Mouse (Mus musculus): ENCODE data around the gene B3gnt8. TPM values are rescaled to one million over a fixed set of nuclear protein-coding genes. Genes with fewer than 3 reads are reported as not detected.

Gene B3gnt8
- polyA plus RNA-seq, 1 experiment from 2014 or later: 5.9 TPM

DNA sequence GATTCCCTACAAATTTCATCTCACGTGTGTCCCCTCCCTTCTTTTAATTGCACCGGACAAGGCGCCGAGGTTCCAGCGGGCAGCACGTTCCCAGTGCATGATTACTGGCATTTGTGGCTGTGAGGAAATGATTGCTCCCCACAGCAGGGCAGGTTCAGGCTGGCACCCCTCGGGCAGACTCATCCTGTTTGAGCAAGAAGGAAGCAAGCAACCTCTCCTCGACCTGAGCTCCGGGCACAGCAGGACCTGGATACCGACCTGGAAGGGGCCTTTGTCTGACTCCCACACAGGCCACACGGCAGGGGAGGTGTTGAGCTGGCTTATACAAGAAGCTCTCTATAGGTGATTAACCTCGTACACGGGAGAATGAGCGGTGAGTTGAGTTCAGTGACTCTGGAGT is 18.6 kb downstream of the B3gnt8 start:
- no peaks in the 10 kb centered on the region for H3K4me1 ChIP-seq
- no peaks in the 10 kb centered on the region for H3K9me3 ChIP-seq
- WGBS: 53% methylated on average over 14 of the region's 14 CpGs
- H3K4me3 ChIP-seq: no peak overlapping the region
- H3K27me3 ChIP-seq: no peaks in the 10 kb centered on the region
- H3K9ac ChIP-seq: no peak overlapping the region
- H3K36me3 ChIP-seq: peaks cover 19% of the 10 kb centered on the region
- no peak for ATAC-seq (ENCODE audit: insufficient number of reproducible peaks, insufficient read depth, low FRiP score, low TSS enrichment, low read depth)
- H3K27ac ChIP-seq: no peak overlapping the region
- H3K4me2 ChIP-seq: no peak overlapping the region

DNA sequence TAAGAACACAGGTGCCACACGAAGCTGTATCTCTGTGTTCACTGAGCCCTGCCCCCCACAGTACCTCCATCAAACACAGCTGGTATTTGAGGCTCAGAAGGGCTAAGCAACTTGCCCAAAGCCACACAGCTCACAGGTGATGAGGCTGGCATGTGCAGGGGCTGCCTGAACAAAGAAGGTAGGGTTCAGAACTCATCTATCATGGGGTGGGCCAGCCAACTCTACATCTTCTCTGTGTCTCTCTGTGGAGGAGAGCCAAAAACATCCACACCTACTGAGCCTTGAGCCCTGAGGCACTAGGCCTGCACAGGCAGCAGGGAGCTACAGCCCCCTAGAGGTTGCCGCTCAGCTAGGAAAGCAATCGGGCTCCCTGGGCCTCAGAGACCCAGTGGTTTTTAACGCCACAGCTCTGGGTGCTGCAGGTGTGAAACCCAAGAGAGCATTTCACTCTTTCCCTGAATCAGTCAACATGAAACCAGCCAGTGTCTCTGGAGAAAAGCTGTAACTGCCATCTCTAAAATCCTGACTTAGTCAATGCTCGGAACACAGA is 21.2 kb downstream of the B3gnt8 start:
- no peak for ATAC-seq (ENCODE audit: insufficient number of reproducible peaks, insufficient read depth, low FRiP score, low TSS enrichment, low read depth)
- H3K4me2 ChIP-seq: no peak overlapping the region
- no peak overlapping the region for H3K27ac ChIP-seq
- H3K36me3 ChIP-seq: peaks cover 3% of the 10 kb centered on the region; the same call in 1 of the 2 replicates
- H3K27me3 ChIP-seq: no peaks in the 10 kb centered on the region
- H3K9ac ChIP-seq: no peak overlapping the region
- H3K4me1 ChIP-seq: no peaks in the 10 kb centered on the region
- 49% methylated on average over 5 of the region's 5 CpGs for WGBS
- no peak overlapping the region for H3K4me3 ChIP-seq
- no peaks in the 10 kb centered on the region for H3K9me3 ChIP-seq

DNA sequence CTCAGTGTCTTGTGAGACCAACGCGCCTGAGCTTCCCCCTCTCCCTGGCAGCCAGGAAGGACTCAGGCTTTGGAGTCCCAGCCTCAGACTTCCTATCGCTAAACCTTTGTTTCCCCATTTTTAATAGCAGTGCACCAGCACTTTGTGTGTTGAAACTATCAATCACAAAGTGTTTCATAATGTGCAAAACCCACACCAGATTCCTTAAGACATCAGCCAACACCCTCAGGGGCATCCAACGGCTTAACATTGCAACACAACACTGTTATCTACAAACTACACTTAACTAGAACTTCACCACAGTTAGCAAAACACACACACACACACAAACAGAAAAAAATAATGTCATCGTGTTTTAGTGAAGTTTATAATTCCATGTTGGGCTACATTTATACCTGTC is 23.4 kb downstream of the B3gnt8 start:
- no peak overlapping the region for H3K27ac ChIP-seq
- H3K4me1 ChIP-seq: no peaks in the 10 kb centered on the region
- H3K9me3 ChIP-seq: no peaks in the 10 kb centered on the region
- H3K9ac ChIP-seq: no peak overlapping the region
- peaks cover 3% of the 10 kb centered on the region; the same call in 1 of the 2 replicates for H3K36me3 ChIP-seq
- no peak for ATAC-seq (ENCODE audit: insufficient number of reproducible peaks, insufficient read depth, low FRiP score, low TSS enrichment, low read depth)
- H3K4me2 ChIP-seq: no peak overlapping the region
- H3K27me3 ChIP-seq: no peaks in the 10 kb centered on the region
- 68% methylated on average over 5 of the region's 5 CpGs for WGBS
- no peak overlapping the region for H3K4me3 ChIP-seq

DNA sequence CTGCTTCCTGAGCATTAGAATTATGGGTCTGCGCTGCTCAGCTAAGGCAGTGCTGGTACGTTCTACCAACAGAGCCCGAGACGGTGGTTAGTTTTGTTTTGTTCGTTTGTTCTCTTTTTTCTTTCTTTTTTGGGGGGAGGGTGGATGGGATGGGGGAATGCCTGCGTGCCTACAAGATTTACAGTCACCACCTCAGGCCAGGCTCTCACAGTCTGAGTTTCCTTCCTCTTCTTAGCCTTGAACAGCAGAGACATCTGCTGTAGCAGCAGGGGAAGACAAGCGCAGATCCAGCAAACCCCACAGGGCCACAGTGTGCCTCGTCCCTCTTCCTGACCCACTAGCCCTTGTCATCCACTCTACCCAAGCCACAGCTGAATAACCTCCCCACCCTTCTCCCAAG is 24.8 kb downstream of the B3gnt8 start:
- ATAC-seq (ENCODE audit: insufficient number of reproducible peaks, insufficient read depth, low FRiP score, low TSS enrichment, low read depth): no peak
- no peak overlapping the region for H3K4me2 ChIP-seq
- H3K36me3 ChIP-seq: no peaks in the 10 kb centered on the region; the same call in 1 of the 2 replicates
- no peak overlapping the region for H3K27ac ChIP-seq
- no peaks in the 10 kb centered on the region for H3K4me1 ChIP-seq
- no peak overlapping the region for H3K4me3 ChIP-seq
- WGBS: 89% methylated on average over 8 of the region's 8 CpGs
- no peaks in the 10 kb centered on the region for H3K9me3 ChIP-seq
- H3K27me3 ChIP-seq: no peaks in the 10 kb centered on the region
- H3K9ac ChIP-seq: no peak overlapping the region

DNA sequence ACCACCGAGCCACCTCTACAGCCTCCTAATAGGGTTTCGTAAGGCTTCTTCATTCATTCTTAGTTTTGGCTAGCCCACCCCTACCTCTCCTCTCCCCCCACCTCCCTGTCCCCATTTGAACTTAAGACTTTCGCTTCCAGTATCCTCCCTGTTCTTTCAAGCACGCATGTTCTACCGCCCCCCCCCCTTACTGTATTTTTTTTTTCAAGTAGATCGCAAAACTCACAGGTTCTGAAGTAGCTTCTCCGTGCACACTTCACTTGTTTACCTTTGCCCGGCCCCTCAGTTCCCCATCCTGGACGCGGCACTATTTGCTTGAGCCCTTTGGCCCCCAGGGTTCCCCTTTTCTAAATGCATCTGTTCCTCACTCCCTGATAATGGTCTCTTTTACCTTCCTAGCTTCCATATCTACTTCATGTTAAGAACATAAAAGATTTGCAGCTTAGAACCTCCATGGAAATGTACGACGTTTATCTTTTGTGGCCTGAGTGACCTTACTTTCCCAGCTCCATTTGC is 25.8 kb downstream of the B3gnt8 start:
- 92% methylated on average over 12 of the region's 12 CpGs for WGBS
- no peak overlapping the region for H3K27ac ChIP-seq
- no peak overlapping the region for H3K4me3 ChIP-seq
- H3K36me3 ChIP-seq: no peaks in the 10 kb centered on the region; the same call in 1 of the 2 replicates
- no peaks in the 10 kb centered on the region for H3K9me3 ChIP-seq
- H3K4me2 ChIP-seq: no peak overlapping the region
- H3K9ac ChIP-seq: no peak overlapping the region
- H3K4me1 ChIP-seq: peaks cover 4% of the 10 kb centered on the region
- ATAC-seq (ENCODE audit: insufficient number of reproducible peaks, insufficient read depth, low FRiP score, low TSS enrichment, low read depth): no peak
- no peaks in the 10 kb centered on the region for H3K27me3 ChIP-seq

DNA sequence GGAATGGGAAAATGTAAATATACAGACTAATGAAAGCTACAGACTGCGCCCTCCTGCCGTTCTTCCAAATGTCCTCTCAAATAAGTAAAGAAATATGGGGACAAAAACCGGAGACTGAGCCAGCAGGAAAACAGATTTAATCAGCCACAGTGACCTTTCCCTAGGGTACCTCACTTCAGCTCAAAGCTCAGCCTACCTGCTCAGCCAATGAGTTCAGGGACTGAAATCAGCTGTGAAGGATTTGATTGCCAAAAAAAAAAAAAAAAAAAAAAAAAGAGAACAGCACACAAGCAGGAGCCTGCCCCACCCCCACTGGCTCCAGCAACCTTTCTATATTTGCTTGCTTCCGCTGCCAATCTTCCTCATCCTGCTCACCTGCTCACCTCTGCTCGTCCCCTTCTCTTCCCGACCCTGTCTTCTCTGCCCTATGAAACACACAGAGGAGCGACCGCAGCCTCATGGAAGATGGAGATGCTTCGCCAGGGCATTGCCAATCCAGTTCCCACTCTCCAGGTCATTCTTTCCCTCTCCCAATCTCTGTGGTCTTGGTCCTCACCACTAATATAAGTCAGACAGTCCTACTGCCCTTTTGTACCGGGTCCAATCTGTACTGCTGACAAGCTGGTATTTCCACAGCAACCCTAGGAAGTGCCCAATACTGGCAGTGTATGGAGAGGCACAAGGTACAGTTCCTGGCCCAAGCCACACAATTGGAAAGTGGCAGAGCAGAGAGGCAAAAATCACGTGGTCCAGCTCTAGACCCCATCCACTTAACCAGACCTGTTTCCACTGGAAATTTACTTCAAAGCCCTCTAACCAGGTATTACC is 29.4 kb downstream of the B3gnt8 start:
- Histone ChIP-seq H3K27ac (no peak overlapping the region), H3K9me3 (no peaks in the 10 kb centered on the region), H3K4me3 (no peak overlapping the region), H3K9ac (no peak overlapping the region), H3K36me3 (no peaks in the 10 kb centered on the region; the same call in 1 of the 2 replicates), H3K4me1 (peaks cover 20% of the 10 kb centered on the region), H3K4me2 (no peak overlapping the region), H3K27me3 (no peaks in the 10 kb centered on the region)
- no peak for ATAC-seq (ENCODE audit: insufficient number of reproducible peaks, insufficient read depth, low FRiP score, low TSS enrichment, low read depth)
- WGBS: 73% methylated on average over 11 of the region's 11 CpGs

DNA sequence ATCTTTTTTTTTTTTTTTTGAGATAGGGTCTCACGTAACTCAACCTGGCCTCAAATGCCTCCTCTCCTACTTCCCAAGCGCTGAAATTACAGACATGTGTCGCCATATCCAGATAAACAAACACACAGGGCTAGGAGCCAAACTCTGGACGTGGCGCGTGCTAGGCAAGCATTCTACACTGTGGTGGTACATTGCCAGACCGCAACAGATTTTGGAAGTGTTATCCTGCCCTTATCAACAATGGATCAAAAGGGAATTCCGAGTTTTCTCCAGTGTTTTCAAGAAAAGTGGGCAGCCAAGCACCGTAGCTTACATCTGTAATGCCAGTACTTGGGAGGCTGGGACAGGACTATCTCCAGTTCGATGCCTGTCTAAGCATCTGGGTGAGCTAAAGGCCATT is 31.3 kb downstream of the B3gnt8 start:
- Histone ChIP-seq H3K4me3 (peak overlapping the region; percentile 71), H3K9me3 (no peaks in the 10 kb centered on the region), H3K4me1 (peaks cover 20% of the 10 kb centered on the region), H3K9ac (peak overlapping the region; percentile 80), H3K27ac (no peak overlapping the region), H3K36me3 (peaks cover 9% of the 10 kb centered on the region), H3K4me2 (peak overlapping the region; percentile 86), H3K27me3 (no peaks in the 10 kb centered on the region)
- WGBS: 35% methylated on average over 10 of the region's 10 CpGs
- no peak for ATAC-seq (ENCODE audit: insufficient number of reproducible peaks, insufficient read depth, low FRiP score, low TSS enrichment, low read depth)

DNA sequence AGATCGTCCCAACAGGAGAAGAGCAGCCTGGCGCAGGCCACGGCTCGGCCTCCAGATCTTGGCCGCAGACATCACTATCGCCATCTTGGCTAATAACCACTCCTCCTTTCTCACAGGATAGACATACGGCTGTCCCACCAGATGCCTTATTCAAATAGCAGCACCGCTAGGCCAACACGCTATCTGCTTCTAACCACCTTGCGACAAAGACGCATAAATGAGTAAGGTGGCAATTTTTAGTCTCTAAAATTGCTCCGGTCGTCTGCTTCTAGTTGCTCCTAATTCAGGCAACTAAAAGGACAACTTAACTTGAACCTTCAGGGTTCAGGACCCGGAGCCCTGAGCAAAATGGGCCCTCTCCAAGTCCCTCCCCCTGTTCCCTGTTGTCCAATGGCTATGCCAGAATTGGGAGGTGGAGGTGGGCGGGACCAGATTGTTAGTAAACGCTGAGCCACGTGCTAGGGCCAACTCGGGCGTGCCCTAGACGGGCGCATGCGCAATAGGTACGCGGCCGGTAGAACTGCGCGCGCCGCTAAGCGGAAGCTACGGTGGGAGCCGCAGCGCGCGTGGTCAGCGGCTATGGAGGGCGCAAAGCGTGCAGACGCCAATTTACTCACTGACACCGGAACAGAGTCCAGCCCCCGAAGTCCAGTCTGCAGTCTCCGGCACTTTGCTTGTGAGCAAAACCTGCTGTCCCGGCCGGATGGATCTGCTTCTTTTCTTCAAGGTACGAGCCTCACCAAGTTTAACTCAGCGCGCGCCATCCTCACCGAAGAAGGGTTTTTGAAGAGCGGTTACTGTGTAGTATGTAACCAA is 32.4 kb downstream of the B3gnt8 start, which contains the start of the genes Bckdha and Exosc5:
Gene Bckdha (minus strand): TSS at position 325 of the 816 bp plus-strand sequence.
Gene Exosc5 (plus strand): TSS at position 508 of the 816 bp plus-strand sequence.
- peaks cover 19% of the 10 kb centered on the region for H3K36me3 ChIP-seq
- peaks cover 20% of the 10 kb centered on the region for H3K4me1 ChIP-seq
- no peaks in the 10 kb centered on the region for H3K27me3 ChIP-seq
- under 1% methylated on average over 50 of the region's 50 CpGs for WGBS
- H3K27ac ChIP-seq: 0 out of 2 replicates have a peak within 1 kb of the TSS, but pooled peaks have one; percentile 11
- ATAC-seq (ENCODE audit: insufficient number of reproducible peaks, insufficient read depth, low FRiP score, low TSS enrichment, low read depth): peak; percentile 97
- H3K9ac ChIP-seq: peak within 1 kb of the TSS; percentile 80
- peak within 1 kb of the TSS; percentile 71 for H3K4me3 ChIP-seq
- no peaks in the 10 kb centered on the region for H3K9me3 ChIP-seq
- peak within 1 kb of the TSS; percentile 86 for H3K4me2 ChIP-seq

DNA sequence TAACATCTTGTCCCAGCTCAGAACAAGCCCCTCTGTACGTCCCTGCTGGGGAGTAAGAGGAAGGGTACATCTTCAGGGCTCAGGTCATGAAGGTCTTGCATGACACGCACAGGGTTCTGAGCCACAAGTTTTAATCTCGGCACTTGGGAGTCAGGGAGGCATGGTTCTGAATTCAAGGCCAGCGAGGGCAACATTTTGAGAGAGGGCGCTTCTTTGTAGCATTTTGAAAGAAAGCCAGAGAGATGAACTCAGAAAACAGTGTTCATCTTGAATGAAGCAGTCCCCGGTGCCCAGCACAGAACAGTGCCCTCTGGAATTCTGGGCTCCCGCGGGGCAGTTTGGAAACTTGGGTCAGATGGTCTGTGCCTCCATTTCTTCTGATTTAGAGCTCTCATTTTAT is 39.9 kb downstream of the B3gnt8 start:
- WGBS: 94% methylated on average over 8 of the region's 8 CpGs
- ATAC-seq (ENCODE audit: insufficient number of reproducible peaks, insufficient read depth, low FRiP score, low TSS enrichment, low read depth): no peak
- Histone ChIP-seq H3K4me1 (no peaks in the 10 kb centered on the region; the same call in 1 of the 2 replicates), H3K9me3 (no peaks in the 10 kb centered on the region), H3K27me3 (no peaks in the 10 kb centered on the region), H3K36me3 (peaks cover 68% of the 10 kb centered on the region), H3K4me3 (no peak overlapping the region), H3K9ac (no peak overlapping the region), H3K4me2 (no peak overlapping the region), H3K27ac (no peak overlapping the region)

DNA sequence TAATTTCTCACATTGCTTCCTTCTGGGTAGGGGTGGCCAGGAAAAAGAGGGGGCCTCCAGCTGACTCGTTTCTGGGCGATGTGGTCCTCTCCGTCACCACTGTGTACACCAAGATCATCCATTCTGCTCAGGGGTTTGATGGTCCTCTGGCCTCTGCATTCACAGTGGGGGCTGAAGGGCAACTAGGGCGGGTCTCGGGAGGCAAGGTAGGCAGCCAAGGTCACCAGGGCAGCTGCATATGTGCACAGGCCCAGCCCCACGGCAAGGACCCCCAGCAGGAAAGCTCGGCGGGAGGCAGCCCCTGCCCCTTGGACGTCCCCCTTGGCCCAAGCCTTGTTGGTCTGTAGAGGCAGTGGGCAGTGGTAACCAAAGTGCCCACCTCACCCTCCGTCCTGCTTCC is 42.7 kb downstream of the B3gnt8 start:
- no peak for ATAC-seq (ENCODE audit: insufficient number of reproducible peaks, insufficient read depth, low FRiP score, low TSS enrichment, low read depth)
- no peak overlapping the region for H3K4me3 ChIP-seq
- H3K36me3 ChIP-seq: peaks cover 51% of the 10 kb centered on the region
- peaks cover 16% of the 10 kb centered on the region for H3K27me3 ChIP-seq
- no peak overlapping the region for H3K4me2 ChIP-seq
- 90% methylated on average over 10 of the region's 10 CpGs for WGBS
- no peak overlapping the region for H3K27ac ChIP-seq
- H3K4me1 ChIP-seq: no peaks in the 10 kb centered on the region; the same call in 1 of the 2 replicates
- no peaks in the 10 kb centered on the region for H3K9me3 ChIP-seq
- H3K9ac ChIP-seq: no peak overlapping the region

DNA sequence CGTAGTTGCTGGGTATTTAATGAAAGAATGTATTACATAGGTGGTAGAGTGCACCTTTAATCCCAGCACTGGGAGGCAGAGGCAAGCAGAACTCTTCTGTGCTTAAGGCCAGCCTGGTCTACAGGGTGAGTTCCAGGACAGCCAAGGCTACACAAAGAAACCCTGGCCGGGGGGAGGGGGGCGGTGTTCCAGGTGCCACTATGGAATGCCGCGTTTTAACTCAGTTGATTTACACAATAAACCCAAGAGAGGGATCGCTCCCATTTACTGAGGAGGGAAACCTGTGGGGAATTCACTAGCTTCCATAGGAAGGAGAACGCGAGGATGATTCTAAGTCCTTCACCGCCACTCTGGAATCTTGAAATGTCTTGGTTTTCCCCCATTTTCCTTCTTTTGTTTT is 43.2 kb downstream of the B3gnt8 start:
- no peak overlapping the region for H3K27ac ChIP-seq
- peaks cover 47% of the 10 kb centered on the region for H3K36me3 ChIP-seq
- no peaks in the 10 kb centered on the region for H3K9me3 ChIP-seq
- peaks cover 20% of the 10 kb centered on the region for H3K27me3 ChIP-seq
- no peak for ATAC-seq (ENCODE audit: insufficient number of reproducible peaks, insufficient read depth, low FRiP score, low TSS enrichment, low read depth)
- H3K9ac ChIP-seq: no peak overlapping the region
- 83% methylated on average over 9 of the region's 9 CpGs for WGBS
- no peak overlapping the region for H3K4me2 ChIP-seq
- H3K4me3 ChIP-seq: no peak overlapping the region
- peaks cover 2% of the 10 kb centered on the region for H3K4me1 ChIP-seq

All from embryonic facial prominence, embryonic 13.5 days (tissue).